Comparison of ENCODE assay signal across 17 mouse cellular contexts in genomic region chr17:43868808-43869207, GRCm38 (mm10).
DNase-seq lines count a peak whose midpoint lies in the region; ATAC-seq and TF ChIP-seq lines count a peak whose summit lies in the region.
"Had no signal": no experiment of that assay in that cellular context is flagged by ENCODE, and none has a peak within 500 bp of the region (broad histone marks: within the 10 kb centered on the region; RNA-seq: fewer than 3 reads in every experiment).

No protein-coding gene starts in this region.

- no peak for DNase-seq in forebrain, postnatal 0 days
- DNase-seq in forebrain, embryonic 10.5 days (ENCODE audit: extremely low spot score, low spot score) = no peak
- DNase-seq in layer of hippocampus, adult 2 months (ENCODE audit: low spot score in 2 of 2) = no peak
- DNase-seq in layer of hippocampus, adult 9-11 months = no peak
- peak; percentile 10 for DNase-seq in right cerebral cortex, postnatal 14 days
- no peak for DNase-seq in right cerebral cortex, adult 18-20 months
- DNase-seq in brain, embryonic 14.5 days (ENCODE audit: low read depth) = peak; percentile 9
- no peak for DNase-seq in c-Kit-positive CD71-positive TER-119-positive erythroid progenitor cells, embryonic 14.5 days (ENCODE audit: low spot score)
- DNase-seq: adrenal gland, postnatal 25 days; heart, postnatal 14 days; kidney, adult 8-10 months had no signal

- H3K4me1 ChIP-seq in forebrain, postnatal 0 days (ENCODE audit: insufficient read depth) = no peaks in the 10 kb centered on the region
- H3K4me1 ChIP-seq in forebrain, embryonic 10.5 days = no peaks in the 10 kb centered on the region
- H3K4me1 ChIP-seq: embryonic facial prominence, embryonic 13.5 days; forebrain, embryonic 12.5 days; lung, embryonic 15.5 days had no signal

- TF ChIP-seq CTCF in forebrain, postnatal 0 days (IDR thresholded peaks at IDR 0.05; ENCODE audit: low read depth) = peak; percentile 42
- TF ChIP-seq CTCF in layer of hippocampus, adult 2 months (conservative IDR thresholded peaks at IDR 0.05) = peak; percentile 26; the same call in 1 of the 2 replicates
- TF ChIP-seq CTCF in brain, embryonic 14.5 days (IDR thresholded peaks at IDR 0.05; ENCODE audit: borderline replicate concordance, extremely low read depth, insufficient read depth, insufficient read length) = no peak; the same call in 1 of the 2 replicates

- no peak overlapping the region for H3K4me2 ChIP-seq in forebrain, postnatal 0 days (ENCODE audit: low read depth)
- H3K4me2 ChIP-seq: embryonic facial prominence, embryonic 13.5 days; forebrain, embryonic 12.5 days; lung, embryonic 15.5 days had no signal

- TF ChIP-seq POLR2A in brain, embryonic 14.5 days (IDR thresholded peaks at IDR 0.05; ENCODE audit: borderline replicate concordance, extremely low read depth, insufficient read depth, insufficient read length, poor library complexity, severe bottlenecking) = no peak

- no peaks in the 10 kb centered on the region for H3K36me3 ChIP-seq in forebrain, postnatal 0 days (ENCODE audit: insufficient read depth)
- H3K36me3 ChIP-seq in forebrain, embryonic 10.5 days (replicated peaks) = no peaks in the 10 kb centered on the region
- H3K36me3 ChIP-seq: embryonic facial prominence, embryonic 13.5 days; forebrain, embryonic 12.5 days; G1E; lung, embryonic 15.5 days had no signal

- H3K9ac ChIP-seq in forebrain, postnatal 0 days = no peak overlapping the region
- H3K9ac ChIP-seq: embryonic facial prominence, embryonic 13.5 days; forebrain, embryonic 12.5 days; lung, embryonic 15.5 days had no signal

- H3K4me3 ChIP-seq in forebrain, postnatal 0 days (ENCODE audit: low read depth, low read length) = no peak overlapping the region
- no peak overlapping the region for H3K4me3 ChIP-seq in forebrain, embryonic 10.5 days
- no peak overlapping the region for H3K4me3 ChIP-seq in layer of hippocampus, adult 2 months
- H3K4me3 ChIP-seq: embryonic facial prominence, embryonic 13.5 days; forebrain, embryonic 12.5 days; lung, embryonic 15.5 days had no signal

- ATAC-seq in forebrain, postnatal 0 days = no peak
- ATAC-seq: activated CD4-positive, CD25-positive, alpha-beta regulatory T cell, adult 4 months; hindbrain, embryonic 16.5 days had no signal

- 87% methylated on average over 9 of the region's 9 CpGs for WGBS in forebrain, postnatal 0 days
- WGBS in forebrain, embryonic 10.5 days = 87% methylated on average over 9 of the region's 9 CpGs

- no peaks in the 10 kb centered on the region; the same call in 1 of the 2 replicates for H3K27me3 ChIP-seq in forebrain, postnatal 0 days (ENCODE audit: insufficient read depth, low read length)
- H3K27me3 ChIP-seq in forebrain, embryonic 10.5 days (ENCODE audit: poor library complexity, severe bottlenecking) = no peaks in the 10 kb centered on the region
- H3K27me3 ChIP-seq: embryonic facial prominence, embryonic 13.5 days; forebrain, embryonic 12.5 days; lung, embryonic 15.5 days had no signal

- no peak overlapping the region for H3K27ac ChIP-seq in forebrain, postnatal 0 days (ENCODE audit: low read depth, low read length)
- H3K27ac ChIP-seq in forebrain, embryonic 10.5 days = no peak overlapping the region
- no peak overlapping the region for H3K27ac ChIP-seq in layer of hippocampus, adult 2 months
- H3K27ac ChIP-seq: embryonic facial prominence, embryonic 13.5 days; forebrain, embryonic 12.5 days; lung, embryonic 15.5 days had no signal

- no peaks in the 10 kb centered on the region for H3K9me3 ChIP-seq in forebrain, postnatal 0 days (ENCODE audit: low read length)
- no peaks in the 10 kb centered on the region for H3K9me3 ChIP-seq in forebrain, embryonic 10.5 days
- H3K9me3 ChIP-seq: embryonic facial prominence, embryonic 13.5 days; forebrain, embryonic 12.5 days; lung, embryonic 15.5 days had no signal

Comparison
In these comparisons a context has a peak if more than half of its experiments do, and no peak if none do; other contexts are left out.
1. DNase-seq: peak in right cerebral cortex, postnatal 14 days (single experiment) and brain, embryonic 14.5 days (single experiment); none in forebrain, postnatal 0 days (single experiment), forebrain, embryonic 10.5 days (single experiment), layer of hippocampus, adult 2 months (0 of 2), layer of hippocampus, adult 9-11 months (single experiment), right cerebral cortex, adult 18-20 months (single experiment) and c-Kit-positive CD71-positive TER-119-positive erythroid progenitor cells, embryonic 14.5 days (single experiment).